Mouse (Mus musculus) kidney, postnatal 25 days (tissue): ENCODE measurements around the gene Slain2.
"Not testable (repeated sequence)": the region's sequence is repeated elsewhere in the genome, so short reads cannot be mapped to it uniquely, and the experiment has no call there.

Source experiments
- DNase-seq, 2 experiments: peaks; one replicate each; pipeline ENCODE4 v3.0.0; 2021; ENCODE audit warnings: mixed read lengths in 2 of 2

Slain2 gene

DNA sequence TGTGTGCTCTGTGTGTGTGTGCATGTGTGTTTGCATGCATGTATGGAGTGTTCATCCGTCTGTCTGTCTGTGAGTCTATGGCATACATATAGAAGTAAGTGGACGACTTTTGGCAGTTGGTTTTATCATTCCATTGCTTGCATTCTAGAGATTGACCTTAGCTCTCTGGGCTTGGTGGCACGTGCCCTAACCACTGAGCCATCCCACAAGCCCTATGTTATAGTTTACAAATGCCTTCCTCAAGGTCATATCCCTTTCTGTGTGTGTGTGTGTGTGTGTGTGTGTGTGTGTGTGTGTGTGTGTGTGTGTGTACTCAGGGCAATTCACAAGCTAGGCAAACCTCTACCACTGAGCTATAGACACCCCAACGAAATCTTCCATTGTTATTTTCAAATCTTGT lies 12.2 kb upstream of the Slain2 start:
- no peak for DNase-seq

DNA sequence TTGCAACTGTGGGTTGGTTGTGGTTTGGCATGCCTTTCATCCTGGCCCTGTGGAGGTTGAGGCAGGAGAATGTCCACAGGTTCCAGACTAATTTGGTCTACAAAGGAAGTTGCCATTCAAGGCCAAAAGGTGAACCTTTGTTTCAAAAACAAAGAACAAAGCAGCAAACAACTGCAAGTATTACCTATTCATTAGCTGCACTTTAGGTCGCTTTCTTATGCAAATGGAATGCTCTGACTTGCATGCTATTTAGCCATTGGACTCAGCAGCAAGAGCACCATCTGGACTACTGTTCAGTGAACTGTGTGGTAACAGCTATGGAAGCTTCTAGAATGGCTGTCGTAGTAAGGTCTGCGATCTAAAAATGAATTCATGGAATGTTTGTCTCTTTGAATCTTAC lies 11.8 kb upstream of the Slain2 start:
- no peak for DNase-seq

DNA sequence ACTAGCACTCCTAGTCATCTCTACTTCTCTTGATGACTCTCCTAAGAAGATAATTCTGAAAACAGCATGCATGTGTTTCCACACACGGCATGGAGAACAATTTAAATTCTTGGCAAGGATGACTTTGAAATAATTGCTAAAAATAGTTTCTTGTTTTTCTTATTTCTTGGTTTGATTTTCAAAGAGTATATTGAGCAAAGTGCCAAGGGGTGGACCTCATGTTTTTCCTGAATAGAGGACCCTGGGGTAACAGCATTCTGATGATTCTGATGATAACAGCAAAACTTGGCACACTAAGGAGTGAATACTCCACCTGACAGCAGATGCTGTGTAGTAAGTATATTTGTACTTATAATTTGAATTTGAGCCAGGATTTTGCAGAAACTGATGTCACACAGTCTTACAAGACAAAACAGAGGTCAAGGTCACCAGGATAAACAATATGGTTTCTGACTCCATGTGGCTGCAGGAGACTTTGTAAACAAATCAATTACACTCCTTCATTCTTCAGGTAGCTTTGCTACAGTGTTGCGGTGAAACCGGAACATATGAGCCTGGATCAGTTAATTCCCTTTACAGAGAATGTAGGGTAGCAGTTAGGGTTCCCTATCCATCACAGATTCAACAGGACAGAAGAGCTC lies 11.1 kb upstream of the Slain2 start:
- DNase-seq: no peak

DNA sequence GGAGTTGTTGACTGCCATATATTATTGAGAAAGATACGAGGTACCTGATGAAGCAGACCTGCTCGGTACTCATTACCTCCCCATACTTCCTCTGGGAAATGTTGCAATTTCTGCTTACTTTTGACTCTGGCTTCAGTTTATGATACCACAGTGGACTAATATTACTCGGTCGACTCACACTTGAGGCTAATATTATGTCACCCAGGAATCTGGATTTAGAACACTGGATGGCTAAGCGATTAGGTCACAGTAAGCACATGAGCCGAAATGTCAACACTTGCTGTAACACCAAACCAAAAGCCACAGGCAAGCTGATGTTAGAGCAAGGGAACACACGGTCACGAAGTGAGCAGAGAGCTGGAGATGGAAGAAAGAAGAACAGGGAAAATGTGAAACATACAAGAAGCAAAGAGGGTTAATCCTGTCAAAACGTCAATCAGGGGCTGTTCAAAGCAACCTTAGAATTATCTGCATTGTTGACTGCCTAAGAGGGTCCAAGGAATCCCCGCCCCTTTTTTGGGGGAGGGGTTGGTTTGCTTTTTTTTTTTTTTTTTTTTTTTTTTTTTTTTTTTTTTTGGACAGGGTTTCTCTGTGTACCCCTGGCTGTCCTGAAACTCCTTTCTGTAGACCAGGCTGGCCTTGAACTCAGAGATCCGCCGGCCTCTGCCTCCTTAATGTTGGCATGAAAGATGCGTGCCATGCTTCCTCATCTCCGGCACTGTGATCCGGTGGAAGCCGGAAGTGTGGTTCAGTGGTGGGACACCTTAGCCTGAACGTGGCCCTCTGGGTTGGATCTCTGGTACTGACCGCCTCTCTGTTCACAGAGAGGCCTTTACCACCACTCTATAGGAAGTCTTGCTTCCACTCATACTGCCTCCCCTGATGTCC lies 9.0 kb upstream of the Slain2 start:
- DNase-seq: no peak

DNA sequence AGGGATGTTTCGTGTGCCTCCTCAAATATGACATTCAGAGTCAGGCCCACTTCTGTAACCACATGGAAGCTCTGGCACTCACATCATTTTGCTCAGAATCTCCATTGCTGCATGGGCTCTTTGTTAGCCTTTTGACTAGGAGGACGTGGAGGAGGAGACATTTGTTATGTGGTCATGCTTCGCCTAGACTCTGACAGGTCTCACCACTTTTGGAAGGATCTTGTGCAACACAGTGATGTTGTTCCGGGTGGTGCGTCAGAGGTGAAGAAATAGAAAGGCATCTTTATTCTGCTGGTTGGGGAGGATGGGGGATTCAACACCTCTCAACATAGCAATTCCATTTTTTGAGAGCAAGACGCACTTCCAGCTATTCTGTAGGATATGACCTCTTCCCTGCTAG lies 6.7 kb upstream of the Slain2 start:
- no peak for DNase-seq

DNA sequence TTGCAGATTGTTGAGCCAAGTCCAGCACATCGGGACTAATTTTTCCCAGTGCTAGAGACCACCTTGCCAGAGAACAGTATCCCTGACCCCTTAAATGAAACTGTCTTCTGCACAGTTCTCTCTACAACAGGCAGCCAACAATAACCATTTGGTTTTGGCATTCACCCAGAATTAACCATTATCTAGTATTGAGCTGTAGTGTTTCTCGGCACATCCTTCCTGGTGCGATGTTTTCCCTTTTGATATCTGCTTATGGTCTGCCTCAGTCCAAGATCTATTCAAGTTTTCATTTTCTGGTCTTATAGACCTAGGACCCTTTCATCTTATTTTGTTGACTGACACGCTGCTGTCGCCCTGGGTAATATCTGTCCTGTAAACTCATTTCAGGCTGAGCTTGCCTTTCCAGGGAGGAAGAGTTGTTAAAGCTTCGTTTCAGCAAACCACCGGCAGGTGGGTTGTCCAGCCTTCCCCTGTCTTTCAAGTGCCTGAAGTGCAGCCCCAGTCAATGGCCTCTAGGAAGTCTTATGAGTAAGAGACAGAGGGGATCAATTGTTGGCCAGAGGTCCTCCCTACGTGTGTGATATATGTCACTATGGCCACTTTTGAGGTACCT lies 5.7 kb upstream of the Slain2 start:
- DNase-seq: no peak

DNA sequence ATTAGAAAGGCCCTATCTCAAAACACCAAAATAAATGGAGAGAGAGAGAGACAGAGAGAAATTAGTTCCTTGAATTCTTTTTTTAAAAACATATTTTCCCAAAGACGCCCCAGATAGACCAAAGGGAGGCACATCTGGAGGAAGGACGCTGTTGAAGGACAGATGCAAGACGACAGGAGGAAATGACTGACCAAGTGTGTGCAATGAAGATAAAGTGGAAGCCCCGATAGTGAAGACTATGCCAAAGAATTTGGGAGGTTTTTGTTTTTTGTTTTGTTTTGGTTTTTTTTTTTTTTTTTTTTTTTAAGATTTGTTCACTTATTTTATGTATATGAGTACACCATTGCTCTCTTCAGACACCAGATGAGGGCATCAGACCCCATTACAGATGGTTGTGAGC lies 4.7 kb upstream of the Slain2 start:
- DNase-seq: no peak

DNA sequence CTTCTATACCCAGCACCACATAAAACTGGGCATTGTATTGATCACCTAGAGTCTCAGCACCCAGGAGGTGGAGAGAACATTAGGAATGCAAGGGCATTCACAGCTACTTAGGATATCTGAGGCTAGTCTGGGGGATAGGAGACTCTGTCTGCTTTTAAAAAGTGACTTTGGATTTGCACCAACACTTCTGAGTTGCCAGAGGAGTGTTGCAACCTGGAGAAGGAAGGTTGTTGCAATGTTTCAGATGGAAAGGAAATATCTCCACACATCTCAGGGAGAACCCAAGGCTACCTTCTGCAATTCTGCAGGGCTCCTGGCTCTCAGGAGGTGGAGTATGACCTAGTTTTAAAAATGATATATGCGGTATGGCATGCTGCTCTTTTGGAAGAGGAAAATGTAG lies 3.7 kb upstream of the Slain2 start:
- no peak for DNase-seq

DNA sequence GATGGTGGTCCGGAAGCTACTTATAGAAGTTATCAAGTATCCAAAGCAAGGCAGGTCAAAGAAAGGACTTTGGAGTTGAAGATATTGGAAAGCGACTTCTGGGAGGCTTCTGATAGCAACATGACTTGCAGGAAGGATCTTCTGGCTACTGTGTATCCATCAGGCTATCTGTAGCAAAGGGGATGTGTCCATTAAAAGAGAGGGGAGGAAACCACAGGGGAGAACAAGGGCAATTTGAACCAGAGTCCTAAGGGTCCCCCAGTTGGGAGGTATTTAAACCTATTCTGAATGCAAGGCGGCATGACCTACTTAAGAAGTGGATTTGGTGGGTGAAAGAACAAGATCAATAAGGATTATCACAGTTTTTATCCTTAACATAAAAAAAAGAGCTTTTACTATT lies 2.8 kb upstream of the Slain2 start:
- no peak for DNase-seq

DNA sequence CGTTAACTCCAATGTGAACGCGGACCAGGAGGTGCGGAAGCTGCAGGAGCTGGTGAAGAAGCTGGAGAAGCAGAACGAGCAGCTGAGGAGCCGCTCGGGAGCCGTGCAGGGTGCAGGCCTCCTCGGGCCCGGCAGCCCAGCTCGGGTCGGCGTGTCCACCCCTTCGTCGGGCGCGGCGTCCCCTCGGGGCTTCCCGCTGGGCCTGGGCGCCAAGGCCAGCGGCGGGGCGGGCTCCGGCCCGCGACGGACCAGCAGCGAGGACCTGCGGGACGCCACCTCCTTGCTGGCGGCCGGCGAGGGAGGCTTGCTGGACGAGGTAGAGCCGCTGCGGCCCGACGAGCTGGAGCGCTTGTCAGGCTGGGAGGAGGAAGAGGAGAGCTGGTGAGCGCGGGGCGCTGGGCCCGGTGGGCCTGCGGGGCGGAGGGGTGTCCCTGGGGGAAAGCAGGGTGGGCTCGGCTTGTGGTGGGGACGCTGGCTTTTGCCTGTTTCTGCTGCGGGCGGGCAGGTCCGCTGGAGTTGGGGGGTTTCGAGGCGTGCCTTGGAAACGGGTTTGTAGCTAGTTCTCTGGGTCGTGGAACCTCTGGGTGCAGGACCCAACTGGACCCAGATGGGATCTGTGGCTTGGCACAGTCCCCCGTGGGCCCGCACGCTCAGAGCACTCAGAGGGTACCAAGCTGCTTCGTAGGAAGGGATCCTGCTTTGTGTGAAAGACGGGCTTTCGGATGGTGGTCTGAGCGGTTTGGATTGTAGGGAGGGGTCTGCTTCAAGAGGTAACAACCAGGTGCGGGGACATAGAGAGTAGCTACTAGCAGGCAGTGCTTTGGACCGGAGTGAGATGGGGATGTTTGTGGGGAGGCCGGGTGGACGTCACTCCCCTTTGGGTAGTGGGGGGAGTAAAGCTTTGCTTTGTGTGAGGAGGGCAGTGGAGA lies 793 bp downstream of the Slain2 start:
- DNase-seq: peak in 1 of 2 experiments; percentile 37

DNA sequence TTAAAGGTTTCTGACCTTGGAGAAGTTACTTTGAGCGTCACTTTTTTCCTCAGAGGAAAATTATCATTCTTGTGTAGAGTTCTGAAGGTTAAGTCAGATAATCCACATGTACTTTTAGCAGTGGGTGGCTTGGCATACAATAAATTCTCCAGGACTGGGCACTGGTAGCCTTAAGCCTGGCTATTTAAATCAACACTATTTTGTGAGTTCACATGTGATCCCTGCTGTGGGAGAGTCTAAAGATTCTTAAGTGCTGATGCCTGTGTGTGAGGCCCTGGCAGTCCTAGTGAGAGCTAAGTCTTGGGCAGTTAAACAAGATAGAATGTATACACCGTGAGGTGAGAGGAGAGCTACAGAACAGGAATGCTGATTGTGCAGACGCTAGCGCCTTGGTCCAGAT lies 1.9 kb downstream of the Slain2 start:
- DNase-seq: no peak

DNA sequence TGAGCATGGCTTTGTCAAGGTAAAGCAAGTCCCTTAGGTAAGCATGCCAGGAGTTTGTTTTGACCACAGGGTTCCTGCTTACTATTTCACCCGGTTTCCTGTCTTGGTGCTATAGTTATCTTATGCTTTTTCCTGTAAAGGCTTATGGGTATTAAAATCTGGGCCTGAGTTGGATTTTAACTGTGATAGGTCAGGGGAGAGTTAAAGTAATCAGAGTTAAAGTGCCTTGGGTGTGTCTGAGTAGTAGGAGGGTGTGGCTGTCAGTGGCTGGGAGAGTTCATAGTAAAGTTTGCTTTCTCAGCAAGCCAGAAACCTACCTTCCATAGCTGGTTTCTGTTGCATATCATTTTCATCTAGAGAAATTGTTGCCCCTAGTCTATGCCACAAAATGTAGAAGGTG lies 2.7 kb downstream of the Slain2 start:
- DNase-seq: no peak

DNA sequence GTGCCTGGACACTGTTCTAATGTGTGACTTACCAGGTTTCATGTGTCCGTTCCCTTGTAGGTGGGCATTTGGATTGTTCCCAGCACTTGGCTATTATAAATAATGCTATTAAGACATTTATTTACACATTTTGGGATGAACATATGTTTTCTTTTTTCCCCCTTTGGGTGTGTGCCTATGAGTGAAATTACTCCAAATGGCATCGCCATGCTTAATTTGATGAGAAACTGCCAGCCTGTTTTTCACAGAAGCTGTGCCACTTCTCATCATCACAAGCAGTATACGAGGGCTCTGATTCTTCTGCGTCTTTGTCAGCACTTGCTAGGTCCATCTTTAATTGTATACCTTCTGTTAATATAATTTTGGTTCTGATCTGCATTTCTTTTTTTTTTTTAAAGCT lies 6.3 kb downstream of the Slain2 start:
- DNase-seq: no peak

DNA sequence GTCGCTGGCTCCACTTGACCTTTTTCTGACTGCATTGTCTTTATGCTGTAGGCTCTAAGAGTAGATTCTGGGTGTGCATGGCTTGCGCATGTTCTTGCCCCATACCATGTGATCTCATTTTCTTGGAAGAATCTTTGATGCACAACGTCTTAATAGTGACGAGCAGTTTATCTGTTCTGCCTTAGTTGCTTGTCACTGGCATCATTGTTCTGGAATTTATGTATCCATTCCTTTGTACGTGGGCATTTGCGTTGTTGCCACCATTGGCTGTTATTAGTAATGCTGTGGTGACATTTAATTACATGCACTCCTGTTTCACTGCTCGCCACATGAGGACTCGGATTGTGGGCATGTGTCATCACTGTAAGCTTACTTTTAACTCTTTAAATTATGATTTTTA lies 7.1 kb downstream of the Slain2 start:
- DNase-seq: no peak

DNA sequence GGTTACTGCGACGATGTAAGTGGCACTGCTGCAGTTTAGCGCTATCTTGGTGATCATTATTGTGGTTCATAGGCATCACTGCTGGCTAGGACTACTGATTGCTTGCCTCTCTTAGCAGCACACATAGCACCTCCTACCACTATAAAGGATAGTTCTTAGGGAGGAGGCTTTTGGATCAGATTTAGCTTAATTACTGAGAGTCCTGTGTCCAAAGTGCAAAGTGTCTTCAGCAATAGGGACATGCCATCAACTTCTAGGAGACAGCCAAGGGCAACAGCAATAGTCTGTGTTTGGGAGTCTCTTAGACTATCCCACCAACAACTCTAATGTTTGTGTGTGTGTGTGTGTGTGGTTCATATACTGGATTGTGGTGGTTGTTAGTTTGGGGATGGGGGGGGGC lies 8.7 kb downstream of the Slain2 start:
- no peak for DNase-seq

DNA sequence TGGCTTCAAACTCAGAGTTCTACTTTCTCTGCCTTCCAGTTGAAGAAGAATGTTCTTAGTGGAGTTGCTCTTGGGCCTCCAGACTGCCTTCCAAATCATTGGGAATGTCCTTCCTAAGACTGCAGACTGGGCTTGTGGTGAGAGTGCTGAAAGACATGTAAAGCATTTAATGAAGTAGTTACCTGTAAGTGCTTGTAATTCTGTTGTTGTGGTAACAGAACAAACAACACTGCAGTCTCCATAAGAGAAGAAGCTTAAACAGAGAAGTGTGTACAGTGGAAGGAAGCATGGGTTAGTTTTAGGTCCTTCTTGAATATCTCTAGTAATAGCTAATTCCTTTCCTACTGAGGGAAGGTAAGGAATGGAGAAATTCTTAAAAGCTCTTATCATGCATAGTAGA lies 13.0 kb downstream of the Slain2 start:
- no peak for DNase-seq

DNA sequence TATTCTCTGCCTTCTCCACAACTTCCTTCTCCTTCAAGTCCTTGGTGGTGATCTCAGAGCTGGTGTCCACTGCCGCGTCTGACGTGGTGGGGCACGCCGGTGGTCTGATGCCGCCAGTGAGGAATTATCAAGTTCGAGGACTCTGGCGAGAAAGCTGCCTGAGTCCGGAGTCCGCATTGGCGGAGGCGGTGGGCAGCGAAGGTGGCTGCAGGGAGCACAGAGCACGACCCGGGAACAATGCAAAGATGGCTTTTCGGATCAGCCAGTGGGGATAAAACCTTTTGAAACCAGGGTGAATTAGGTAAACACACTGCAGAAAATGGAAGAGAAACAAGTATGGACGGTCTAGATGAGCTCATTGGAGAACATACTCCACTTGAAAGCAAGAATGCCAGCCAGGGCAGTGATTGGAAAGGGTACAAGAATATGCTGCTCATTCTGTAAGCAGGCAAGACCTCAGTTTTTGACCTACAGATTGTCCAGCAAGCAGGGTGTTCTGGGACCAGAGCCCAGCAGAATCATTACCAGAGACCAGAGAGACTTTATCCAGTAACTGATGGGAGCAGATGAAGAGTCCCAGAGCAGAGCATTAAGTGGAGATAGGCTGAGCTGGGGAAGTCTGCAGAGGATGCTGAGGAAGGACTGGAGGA lies 19.0 kb downstream of the Slain2 start:
- DNase-seq: no peak

DNA sequence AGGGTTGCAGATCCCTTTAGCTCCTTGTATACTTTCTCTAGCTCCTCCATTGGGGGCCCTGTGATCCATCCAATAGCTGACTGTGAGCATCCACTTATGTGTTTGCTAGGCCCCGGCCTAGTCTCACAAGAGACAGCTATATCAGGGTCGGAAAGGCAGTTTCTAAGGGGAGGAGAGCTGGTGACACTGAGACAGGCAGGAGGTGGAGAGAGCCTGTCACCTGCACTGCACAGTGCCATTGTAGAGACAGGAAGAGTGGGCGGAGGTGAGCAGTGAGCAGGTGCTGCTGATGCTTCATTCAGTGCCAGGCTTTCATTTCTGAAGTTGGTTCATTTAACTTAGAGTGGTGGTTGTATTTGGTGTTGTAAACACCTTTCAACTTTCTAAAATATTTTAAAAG lies 24.3 kb downstream of the Slain2 start:
- DNase-seq: not testable (repeated sequence)

DNA sequence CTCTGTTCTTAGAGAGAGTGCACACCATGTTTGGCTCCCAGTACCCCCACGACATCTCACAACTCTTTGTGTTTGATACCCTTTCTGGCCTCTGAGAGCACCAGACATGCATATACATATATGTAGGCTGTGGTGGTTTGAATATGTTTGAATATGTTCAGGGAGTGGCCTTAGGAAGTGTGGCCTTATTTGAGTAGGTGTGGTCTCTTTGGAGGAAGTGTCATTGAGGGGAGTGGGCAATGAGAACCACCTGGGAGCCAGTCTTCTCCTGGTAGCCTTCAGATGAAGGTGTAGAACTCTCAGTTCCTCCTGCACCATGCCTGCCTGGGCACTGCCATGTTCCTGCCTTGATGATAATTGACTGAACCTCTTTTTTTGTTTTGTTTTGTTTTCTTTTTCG lies 25.2 kb downstream of the Slain2 start:
- no peak for DNase-seq

DNA sequence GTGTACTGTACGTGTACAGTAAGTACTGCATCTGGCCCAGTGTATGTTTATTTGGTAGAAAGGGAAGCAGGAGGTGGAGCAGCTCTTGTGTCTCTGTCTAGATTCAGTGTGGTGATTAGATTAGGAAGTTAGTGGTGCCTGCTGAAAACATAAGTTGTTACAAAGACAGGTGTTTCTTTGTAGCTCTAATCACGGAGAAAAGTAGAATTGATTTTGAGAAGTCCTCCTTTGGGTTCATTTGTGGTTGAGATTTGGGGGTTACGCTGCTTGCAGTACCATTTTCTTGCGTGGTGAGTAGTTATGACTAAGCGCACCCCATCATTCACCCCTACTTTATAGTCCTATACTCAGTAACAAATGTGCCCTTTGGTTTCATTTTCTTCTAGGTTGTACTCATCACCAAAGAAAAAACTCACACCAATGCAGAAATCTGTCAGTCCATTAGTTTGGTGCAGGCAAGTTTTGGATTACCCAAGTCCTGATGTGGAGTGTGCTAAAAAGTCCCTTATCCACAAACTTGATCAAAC lies 26.9 kb downstream of the Slain2 start:
- DNase-seq: no peak

DNA sequence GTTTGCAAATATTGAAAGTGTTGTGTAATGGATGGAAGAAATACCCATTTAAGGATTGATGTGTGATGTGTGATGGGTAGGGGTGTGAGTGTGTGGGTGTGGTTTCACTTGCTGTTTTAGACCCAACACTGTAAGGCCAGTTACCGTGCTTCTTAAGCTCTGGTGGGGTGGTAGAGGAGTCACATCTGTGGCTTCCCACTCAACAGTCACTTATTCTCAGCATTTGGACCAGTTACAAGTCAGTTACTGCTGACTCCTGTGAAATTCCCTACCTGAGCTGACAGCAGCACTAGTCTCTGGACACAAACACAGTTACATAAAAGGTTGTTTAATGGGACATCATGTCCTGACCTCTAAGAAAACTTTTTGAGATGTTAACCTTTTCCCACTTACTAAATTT lies 34.0 kb downstream of the Slain2 start:
- peak; percentile 18 to 66 for DNase-seq

DNA sequence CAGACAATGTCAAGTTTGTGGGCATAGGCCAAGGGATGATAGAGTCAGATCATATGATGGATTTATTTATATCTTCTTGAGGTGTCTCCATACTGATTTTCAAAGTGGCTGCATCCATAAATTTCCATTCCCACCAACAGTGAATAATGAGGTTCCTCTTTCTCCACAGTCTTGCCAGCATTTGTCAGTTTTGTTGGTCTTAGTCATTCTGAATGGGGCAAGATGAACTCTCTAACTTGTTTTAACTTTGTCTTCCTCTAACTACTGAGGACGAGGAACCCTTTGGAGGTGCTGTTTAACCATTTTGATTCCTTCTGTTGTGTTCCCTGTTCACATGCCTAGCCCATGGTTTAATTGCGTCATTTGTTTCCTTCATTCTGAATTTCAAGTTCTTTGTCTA lies 36.1 kb downstream of the Slain2 start:
- no peak for DNase-seq
